Mouse (Mus musculus): ENCODE data around the gene Slc35g1.
"Not testable (repeated sequence)": the region's sequence is repeated elsewhere in the genome, so short reads cannot be mapped to it uniquely, and the experiment has no call there.

The Slc35g1 gene

DNA sequence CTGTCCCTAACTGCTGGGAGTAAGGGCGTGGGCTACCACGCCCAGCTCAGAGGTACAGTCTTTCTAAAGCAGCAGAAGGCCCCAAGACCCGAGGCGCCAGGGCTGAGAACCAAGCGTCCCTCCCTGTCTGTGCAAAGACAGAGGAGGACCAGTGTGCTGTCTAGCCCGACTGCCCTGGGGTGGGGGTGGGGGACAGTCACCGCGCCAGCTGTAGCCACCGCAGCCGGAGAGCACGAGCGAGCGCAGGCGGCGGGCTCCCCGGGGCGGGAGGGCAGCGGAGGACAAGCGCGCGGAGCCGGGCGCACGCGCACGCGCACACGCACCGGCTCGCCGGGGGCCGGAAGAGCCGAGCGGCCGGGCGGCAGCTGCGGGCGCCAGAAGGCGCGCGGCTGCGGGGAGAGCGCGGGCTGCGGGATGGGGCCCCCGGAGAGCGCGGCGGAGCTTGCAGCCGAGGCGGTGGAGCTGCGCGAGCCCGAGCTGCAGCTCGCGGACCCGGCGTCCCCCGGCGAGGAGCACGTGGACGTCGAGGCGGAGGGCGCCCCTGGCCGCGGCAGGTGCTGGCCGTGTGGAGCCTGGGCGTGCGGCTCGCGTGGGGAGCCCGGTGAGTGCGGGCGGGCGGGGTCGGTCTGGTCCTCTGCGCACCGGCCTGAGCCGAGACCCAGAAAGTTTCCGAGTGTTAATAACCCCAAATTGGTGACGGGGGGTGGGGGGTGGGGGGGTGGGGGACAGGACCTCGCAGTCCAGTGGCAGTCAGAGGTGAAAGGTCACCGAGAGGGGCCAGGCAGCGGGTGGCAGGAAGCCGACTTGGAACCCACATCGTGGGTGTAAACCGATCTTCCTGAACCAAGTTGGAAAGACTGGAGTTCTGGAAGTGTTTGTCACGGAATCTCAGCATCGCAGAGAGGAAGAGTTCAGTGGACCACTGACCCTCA, at the start of gene Slc35g1:
Slc35g1 (plus strand) TSS at position 280 of the 932 bp plus-strand sequence.
- DNase-seq, result peak; percentile 50 to 68

DNA sequence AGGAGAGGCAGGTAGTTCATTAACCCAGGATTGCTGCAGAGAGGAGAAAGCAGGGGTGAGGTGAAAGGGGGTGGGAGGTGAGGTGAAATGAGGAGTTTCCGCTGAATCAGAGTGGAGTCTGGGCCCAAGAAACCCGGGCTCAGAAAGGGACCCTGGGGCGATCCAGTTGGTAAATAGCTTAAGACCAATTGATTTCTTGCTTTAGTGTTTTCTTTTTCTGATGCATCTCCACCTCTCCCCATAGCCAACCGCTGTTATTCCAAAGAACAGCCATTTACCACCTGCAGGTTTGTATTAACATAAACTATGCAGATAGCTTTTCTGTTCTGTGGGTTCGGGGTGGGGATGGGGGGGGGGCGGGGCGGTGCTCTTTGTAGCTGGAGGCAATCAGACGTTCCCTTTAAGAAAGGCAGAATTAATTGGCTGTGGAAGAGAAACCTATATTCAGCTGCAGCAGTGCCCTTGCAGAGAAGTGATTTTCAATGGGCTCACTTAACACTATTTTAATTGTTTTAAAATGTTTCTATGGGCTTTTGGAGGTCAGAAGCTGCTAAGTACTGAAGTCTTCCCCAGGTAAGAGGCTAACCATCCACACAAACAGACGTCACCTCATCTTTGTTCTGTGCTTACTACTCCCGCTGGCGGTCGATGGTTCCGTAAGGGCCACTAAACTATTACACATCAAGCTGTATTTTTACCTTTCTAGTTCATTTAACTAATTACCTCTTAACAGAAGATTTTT, 47.3 kb upstream of the Slc35g1 start:
- no peak for DNase-seq

DNA sequence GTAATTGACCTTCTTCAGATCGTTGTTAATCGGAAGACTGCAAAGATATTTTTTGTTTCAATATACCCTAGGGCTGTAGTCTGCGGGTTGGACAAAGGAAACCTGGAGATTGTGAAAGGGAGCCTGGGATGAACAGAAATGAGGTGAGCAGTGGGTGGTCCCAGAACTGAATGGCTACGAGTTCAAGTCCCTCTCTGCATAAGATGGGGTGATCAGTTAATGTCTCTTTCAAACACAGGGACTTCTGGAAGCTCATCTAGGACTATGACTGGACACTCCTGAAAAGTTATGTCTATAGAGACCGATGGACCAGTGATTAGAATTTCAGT, 46.8 kb upstream of the Slc35g1 start:
- DNase-seq, result no peak

DNA sequence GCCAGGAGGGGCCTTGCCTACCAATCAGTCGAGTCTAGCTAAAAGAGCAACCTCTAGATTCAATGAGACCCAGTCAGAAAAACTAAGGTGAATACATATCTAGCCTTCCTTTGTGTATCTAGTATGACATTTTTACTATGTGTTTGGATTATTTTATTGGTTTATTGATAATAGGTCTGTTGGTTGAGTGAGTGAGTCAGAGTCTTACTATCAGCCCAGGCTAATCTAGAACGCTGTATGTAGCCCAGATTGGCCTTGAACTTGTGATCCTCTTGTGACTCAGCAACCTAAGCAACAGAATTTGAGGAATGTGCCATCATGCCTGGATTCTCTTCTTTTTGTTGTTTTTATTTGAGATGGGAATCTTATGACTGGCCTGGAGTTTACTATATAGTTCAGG, 44.6 kb upstream of the Slc35g1 start:
- no peak for DNase-seq

DNA sequence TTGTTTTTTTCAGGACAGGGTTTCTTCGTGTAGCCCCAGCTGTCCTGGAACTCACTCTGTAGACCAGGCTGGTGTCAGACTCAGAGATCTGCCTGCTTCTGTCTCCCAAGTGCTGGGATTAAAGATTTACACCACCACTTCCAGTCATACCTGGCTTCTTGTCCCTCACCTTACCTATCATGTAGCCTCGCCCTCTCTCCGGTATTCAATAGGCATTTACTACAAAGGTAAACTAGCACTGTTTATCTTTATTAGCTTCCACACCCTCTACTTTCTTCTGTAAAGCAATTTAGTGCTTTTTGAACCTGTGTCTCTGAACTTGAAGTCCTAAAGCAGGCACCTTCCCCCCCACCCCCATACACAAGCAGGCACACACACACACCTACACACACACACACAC, 44.1 kb upstream of the Slc35g1 start:
- no peak for DNase-seq

DNA sequence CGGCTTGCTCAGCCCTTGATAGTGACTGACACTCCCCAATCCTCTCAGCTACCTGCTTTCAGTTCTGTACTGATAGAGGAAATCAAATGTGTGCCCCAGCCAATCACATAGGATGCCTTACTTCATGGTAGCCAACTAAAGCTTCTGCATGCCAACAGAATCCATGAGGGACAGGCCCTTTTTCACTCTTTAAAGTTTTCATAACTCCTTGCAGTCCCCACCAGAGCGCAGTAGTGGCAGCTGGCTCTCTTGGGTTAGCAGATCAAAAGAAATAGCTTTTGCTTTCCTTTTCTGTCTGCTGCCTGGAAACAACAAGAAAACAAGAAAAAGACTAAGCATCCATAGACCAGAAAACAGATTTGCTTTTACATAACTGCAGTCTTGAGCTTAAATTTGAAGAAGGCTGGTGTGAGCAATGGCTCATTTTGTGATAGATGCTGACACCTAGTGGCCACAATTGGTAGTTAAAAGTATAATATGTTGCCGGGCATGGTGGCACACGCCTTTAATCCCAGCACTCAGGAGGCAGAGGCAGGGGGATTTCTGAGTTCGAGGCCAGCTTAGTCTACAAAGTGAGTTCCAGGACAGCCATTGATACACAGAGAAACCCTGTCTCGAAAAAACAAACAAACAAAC, 43.2 kb upstream of the Slc35g1 start:
- no peak for DNase-seq

DNA sequence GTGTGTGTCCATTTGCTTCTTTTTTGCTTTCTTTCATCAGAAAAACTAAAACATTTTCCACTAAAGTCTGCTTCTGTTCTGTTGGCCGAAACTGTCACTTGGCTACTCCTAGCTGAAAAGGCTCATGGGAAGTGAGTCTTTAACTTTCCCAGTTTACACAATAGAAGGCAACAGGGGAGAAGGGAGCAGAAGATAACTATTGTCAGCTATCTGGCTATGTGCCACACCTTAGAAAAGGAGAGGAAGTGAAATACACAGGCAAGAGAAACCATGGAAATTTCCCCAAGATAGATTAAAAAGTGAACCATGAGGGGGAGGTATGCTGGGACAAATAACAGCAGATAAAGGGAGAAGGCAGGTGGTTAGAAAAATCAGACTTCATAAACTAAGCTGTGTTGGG, 41.5 kb upstream of the Slc35g1 start:
- no peak for DNase-seq

DNA sequence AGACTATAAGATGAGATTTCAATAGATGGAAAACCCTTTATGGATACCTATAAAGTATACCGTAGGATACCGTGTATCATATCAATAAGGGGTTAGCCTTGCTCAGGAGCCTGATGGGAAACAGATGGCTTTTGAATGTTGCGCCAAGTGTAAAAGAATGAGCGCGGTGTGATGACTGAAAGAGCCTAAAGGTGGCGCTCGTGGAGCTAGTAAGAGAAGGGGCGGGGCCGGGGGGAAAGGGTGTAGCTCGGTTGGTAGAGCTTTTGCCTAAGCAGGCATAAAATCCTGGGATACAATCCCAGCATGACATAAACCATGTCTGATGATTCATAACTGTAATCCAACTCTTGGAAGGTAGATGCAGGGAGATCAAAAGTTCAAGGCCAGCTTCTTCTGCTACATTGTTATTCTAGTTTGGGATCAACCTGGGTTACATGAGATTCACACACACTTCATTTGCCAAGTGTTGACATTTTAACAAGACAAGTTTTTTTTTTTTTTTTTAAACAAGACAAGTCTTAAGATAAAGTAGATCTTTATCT, 40.9 kb upstream of the Slc35g1 start:
- DNase-seq, result no peak

DNA sequence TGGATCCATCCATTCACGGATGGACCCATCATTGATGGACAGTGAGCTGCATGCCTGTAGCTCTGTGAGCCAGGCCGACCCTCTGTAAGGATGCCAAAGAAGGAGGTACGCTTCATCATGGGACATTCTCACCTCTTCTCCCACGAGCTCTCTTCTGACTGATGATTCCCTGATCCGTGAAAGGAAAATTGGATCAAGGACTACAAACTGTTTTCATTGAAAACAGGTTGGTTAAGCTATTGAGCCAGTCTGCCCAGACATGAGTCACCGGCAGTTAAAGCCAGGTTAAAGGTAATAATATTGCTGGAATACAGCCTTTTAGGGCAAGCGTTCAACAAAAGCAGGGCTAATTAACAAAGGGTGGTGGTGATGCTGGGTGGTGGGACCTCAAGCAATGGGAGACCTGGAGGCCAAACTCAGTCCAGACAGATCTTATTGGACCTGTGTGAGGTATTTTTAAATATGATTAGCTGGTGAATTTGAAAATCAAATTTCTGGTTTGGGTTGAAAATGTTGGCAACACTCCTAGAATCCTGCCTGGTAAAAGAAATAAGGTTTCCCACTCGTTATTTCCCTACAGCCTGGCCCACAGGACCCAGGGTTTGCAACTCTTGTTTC, 39.5 kb upstream of the Slc35g1 start:
- DNase-seq, result no peak

DNA sequence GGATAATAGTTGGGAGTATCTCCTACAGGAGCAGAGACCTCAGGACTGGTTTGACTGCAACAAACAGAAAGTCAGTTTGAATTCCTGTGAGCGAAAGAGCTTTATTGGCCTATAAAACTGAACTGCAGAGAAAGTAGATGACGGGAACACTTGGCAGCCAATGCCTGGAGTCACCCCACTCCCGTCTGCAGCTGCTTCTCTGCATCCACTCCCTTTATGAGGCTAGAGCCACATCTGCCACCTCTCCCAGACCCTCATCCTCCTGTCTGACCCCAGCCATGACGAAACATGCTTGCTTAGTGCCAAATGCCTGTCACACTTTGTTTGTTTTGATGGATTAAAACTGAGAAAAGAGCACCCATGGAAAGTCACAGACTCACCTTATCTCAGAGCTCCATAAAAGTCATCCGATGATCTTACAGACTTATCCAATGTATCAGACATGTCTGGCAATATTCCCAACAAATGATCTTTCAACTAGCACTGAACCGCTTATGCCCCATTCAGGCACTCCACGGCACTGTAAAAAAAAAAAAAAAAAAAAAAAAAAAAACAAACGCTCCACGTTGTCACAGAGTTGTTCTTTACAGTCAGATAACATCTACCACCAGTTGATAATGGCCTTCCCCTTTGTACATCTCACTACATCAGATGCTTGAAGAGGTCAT, 37.7 kb upstream of the Slc35g1 start:
- DNase-seq, result no peak

DNA sequence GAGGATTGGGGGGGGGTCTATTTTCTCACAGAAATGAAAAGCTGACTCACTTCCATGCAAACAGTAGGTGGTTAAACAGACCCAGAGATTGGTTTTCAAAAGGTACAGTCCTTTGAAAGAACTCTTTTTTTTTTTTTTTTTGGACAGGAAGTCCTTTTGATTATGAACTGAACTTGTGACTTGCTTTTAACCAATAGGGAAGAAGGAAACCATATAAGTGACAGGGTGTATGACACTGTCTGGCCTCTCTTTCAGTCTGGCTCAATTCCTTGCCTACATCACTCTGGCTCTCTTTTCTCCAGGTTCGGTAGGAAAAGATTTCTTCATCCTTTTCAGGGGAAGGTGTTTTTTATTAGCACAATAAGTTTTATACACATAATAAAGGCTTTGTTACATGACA, 36.5 kb upstream of the Slc35g1 start:
- DNase-seq, result no peak

DNA sequence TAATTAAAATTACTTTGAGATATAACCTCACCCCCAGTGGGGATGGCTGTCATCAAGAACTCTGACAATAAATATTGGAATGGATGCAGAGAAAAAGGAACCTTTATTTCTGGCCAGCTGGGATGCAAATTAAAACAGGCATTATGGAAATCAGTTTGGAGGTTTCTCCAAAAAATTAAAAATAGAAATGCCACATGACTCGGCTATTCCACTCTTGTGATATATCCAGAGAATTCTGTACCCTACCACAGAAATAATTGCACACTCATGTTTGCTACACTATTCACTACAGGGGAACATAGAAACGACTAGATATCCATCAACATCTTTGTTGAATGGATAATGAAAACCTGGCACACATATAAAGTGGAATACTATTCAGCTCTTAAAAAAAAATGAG, 33.9 kb upstream of the Slc35g1 start:
- no peak for DNase-seq

DNA sequence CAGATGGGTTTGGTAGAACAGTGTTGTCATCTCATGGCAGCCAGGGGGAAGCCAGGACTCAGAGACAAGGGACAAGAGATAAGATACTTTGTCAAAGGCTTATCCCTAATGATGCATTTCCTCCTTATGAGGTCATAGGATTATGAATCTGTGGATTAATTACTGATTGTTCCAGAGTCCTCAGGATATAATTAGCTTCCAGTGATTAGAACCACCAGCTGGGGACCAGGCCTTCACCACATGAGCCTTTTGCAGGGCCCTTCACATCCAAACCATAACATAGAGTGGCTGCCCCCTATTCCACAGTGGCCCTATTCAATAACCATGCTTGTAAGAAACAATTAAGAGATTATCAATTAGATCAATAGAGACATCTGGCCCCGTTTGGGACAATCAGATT, 32.4 kb upstream of the Slc35g1 start:
- DNase-seq, result no peak

DNA sequence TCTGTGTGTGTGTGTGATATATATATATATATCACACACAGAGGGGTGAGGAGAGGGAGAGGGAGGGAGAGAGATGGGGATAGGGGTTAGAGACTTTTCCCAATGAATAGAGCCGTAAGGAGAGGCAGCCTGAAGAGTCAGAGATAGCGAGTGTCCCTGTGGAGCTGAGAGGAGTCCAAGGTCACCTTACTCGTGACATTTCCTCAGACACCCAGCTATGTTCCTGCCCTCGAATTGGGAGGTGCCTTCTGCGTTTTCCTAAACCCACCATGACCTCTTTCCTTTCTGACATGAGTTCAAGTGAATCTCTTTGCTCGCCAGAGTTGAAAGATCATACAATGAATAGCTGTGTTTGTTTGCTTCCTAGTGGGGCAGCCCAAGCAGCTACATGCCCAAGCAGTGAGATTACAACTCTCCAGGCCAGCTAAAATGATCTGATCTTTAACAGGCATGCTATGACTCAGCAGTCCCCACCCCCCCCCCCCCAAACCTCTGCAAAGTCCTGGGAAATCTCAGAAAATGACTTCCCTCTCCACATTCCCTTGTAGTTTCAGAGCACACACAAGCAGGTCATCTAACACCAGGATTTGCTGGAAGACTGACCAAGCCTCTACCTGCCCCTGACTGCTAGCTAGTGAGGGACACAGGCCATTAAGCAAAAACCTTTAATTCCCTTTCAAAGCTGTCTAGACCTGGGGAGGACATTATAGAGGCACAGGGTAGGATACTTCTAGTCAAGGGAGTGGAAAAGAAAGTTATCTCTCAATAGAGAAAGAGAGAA, 31.7 kb upstream of the Slc35g1 start:
- DNase-seq, result no peak

DNA sequence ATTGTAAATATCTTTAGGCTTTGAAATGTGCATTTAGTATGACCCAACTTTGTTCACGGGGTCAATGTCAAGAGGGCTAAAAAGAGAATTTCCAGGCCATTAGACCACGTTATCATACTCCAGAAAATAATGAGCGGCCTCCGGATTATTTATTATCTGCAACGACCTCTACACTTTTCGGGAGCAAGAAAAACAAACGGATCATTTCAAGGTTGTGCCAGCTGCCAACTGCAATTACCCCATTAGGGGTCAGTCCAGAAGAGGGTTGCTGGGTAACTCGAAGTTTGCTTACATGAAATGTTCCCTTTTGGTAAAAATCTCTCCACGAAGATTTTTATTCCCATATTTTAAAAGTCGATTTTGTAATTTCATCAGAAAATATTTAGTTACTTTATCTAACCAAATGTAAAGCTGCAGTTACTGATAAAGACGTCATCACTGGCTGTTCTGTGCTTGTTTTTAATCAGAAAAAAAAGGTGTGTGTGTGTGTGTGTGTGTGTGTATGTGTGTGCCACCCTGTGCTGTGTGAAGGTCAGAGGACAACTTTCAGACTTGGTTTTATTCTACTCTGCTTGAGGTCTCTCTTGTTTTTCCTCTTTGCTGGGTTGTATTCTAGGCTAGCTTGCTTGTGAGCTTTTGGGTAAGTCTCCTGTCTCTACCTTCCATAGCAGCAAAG, 30.7 kb upstream of the Slc35g1 start:
- no peak for DNase-seq

DNA sequence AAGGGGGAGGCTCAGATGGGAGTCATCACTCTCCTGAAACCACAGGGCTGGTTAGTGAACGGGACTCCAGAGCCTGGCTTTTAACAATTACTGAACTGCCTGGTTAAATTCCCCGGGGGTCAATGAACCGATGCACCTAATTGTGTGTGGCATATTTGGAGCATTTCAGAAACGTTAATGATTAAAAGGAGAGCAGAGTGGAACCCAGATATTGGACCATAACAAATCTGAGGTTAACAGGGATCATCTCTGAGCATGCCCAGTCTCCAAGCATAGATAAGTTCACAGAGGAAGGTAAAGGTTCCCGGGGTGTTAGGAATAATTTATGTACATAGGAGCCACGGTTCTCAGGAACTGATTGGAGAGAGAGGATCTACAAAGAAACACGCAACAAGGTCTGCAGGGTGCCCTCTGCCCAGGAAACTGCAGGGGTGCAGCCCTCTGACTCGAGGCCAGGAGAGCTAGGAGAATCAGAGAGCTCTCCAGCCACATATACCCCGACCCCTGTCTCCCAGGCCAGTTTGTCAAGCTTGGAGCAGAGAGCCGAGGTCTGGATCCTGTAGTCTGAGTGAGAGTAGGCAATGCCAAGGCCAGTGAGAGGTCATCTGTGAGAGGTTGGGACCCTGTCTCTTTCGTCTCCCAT, 23.2 kb upstream of the Slc35g1 start:
- no peak for DNase-seq

DNA sequence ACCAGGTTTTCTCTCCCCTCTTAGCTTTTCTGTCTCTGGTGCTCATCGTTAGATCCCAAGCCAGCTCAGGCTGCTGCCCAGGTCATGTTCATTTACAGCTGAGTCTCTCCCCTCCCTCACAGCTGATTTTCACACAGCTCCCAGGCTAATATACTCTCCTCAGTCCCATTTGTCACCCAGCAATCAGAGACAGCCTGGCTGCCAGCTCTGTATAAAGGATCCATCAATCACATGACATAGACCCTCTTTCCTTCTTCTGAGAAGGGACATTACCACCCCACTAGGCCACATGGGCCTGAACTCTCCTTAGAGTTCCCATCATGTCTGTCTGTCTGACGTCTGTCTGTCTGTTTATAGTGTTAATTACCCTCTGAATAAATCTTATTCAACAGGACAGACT, 22.4 kb upstream of the Slc35g1 start:
- no peak for DNase-seq

DNA sequence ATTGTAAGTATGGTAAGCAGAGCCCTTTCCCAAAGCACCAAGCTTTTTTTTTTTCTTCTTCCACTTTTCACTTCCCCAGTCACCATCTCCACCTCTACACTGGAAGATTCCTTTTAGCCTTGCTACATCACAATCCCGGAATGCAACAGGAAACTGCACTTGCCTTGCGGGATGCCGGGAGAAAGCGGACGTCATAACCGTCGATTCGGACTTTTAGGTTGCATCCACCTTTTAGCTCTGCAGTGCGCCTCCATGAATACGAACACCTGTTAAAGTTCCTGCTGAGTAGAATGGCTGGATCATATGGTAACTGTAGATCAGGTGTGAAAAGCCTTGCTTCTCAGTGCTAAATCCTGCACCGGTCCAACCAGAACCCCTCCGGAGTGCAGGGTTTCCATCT, 12.0 kb upstream of the Slc35g1 start:
- no peak for DNase-seq

DNA sequence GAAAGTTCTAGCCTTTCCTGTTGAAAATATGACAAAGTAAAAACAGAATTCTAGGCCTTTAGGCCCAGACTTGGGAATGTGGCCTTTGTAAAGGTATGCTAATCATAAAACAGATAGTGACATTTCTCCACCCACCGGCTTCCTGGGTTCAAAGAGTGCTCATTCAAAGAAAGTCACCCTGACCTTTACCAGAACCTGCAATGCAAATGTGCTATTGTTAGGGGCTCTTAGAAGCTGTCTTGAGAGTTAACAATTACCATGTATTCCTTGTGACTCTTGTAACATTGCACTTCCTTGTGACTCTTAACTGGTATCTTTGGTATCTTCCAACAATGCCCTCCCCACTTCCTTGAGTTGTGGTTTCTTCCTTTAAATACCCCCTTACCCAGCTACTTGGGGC, 8.8 kb upstream of the Slc35g1 start:
- DNase-seq, result not testable (repeated sequence)

DNA sequence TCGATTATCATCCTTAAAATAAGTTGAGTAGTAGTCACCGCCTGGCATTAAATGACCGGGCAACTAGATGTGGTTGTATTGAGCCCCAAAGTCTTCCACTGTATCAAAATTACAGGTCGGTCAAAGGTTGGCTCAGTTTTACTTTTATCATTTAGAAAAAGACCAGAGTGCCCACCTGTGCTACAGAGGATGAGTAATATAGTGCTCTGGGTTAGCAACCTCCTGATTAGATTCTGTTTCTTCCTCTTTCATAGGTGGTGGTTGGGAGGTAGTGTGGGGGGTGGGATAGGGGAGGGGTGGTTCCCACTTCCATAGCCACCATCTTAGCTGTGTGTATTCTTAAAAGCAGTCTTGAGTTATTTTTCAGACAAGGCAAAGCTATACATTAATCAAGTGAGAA, 7.9 kb upstream of the Slc35g1 start:
- no peak for DNase-seq

DNA sequence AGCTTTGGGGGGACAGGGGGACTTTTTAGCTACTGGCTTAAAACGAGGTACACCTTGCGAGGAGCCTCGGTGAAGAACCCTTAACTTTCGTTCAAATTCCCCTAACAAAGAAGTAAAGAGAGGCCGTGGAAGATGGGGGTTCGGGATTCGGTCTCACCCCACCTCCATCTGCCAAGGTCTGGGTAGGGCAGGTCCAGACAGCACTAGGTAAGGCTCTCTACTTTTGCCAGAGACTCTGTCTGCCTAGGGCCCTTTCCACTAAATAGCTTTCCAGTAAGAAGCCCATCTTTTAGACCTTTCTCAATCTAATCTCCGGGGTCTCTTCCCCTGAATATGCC, 822 bp downstream of the Slc35g1 start:
- DNase-seq, result no peak
